Mouse (Mus musculus) C2C12 (cell line): ENCODE results near the gene Rptor. TPM values are rescaled to one million over a fixed set of nuclear protein-coding genes. Genes with fewer than 3 reads are reported as not detected.

ENCODE experiments used
- H3K27me3 ChIP-seq: one replicate; pipeline ENCODE4 v1.6.1; 2011; ENCODE audit not compliant: control insufficient read depth, insufficient read depth, insufficient read length
- H3K36me3 ChIP-seq: one replicate; pipeline ENCODE4 v1.6.1; 2011; ENCODE audit not compliant: control insufficient read depth, insufficient read depth
- H3K4me3 ChIP-seq: one replicate; pipeline ENCODE4 v1.5.1; 2011; ENCODE audit warnings: mild to moderate bottlenecking, control low read depth; ENCODE audit not compliant: poor library complexity, insufficient read depth, severe bottlenecking
- H3K79me2 ChIP-seq: one replicate; pipeline ENCODE4 v1.6.1; 2011; ENCODE audit not compliant: control insufficient read depth, insufficient read depth
- H3K79me3 ChIP-seq: one replicate; pipeline ENCODE4 v1.6.1; 2011; ENCODE audit warnings: low read depth, control low read depth
- H3ac ChIP-seq: one replicate; pipeline ENCODE3; 2011; ENCODE audit warnings: low read depth; ENCODE audit not compliant: control insufficient read depth, insufficient read length
- CEBPB ChIP-seq: IDR thresholded peaks from one replicate; pipeline ENCODE4 v1.6.1; 2011; ENCODE audit warnings: low read depth, mild to moderate bottlenecking, control low read depth, moderate library complexity
- CTCF ChIP-seq: IDR thresholded peaks from one replicate; pipeline ENCODE4 v1.5.1; 2011; ENCODE audit not compliant: control insufficient read depth, insufficient read depth, insufficient read length
- FOSL1 ChIP-seq: IDR thresholded peaks from one replicate; pipeline ENCODE4 v1.8.0; 2011; ENCODE audit warnings: mild to moderate bottlenecking, low read length; ENCODE audit not compliant: poor library complexity, insufficient read depth, severe bottlenecking
- MAX ChIP-seq: IDR thresholded peaks from one replicate; pipeline ENCODE4 v1.6.1; 2011; ENCODE audit warnings: mild to moderate bottlenecking, control low read depth
- MYOD1 ChIP-seq: IDR thresholded peaks from one replicate; pipeline ENCODE4 v1.6.1; 2011; ENCODE audit warnings: low read depth; ENCODE audit not compliant: control insufficient read depth, insufficient read length
- MYOG ChIP-seq: IDR thresholded peaks from one replicate; pipeline ENCODE4 v1.6.1; 2011; ENCODE audit not compliant: control insufficient read depth, insufficient read length; ENCODE audit errors: extremely low read depth
- USF1 ChIP-seq: IDR thresholded peaks from one replicate; pipeline ENCODE4 v1.6.1; 2011; ENCODE audit warnings: low read depth, mild to moderate bottlenecking, control low read depth, moderate library complexity
- polyA plus RNA-seq: library from polyadenylated mRNA; unstranded; fragments of >200 nt; fragmentation: generic; extraction: Trizol; gene quantifications from one replicate; pipeline ENCODE4 v1.2.1, GENCODE M21; 2012; ENCODE audit warnings: missing spikeins

The Rptor gene
- polyA plus RNA-seq, 1 experiment: 34.8 TPM

- Histone ChIP-seq H3ac (no peak overlapping the region), H3K4me3 (no peak overlapping the region), H3K27me3 (no peaks in the 10 kb centered on the region), H3K79me3 (no peaks in the 10 kb centered on the region), H3K36me3 (no peaks in the 10 kb centered on the region), H3K79me2 (no peaks in the 10 kb centered on the region)
- TF ChIP-seq MYOG (no peak), MYOD1 (no peak), CTCF (no peak), CEBPB (no peak), FOSL1 (no peak), USF1 (no peak), MAX (no peak)
Measured at GRCm38 (mm10) chr11:119907006-119907650, 304.4 kb downstream of the Rptor start.

- H3K36me3 ChIP-seq: no peaks in the 10 kb centered on the region
- H3K79me2 ChIP-seq: no peaks in the 10 kb centered on the region
- no peaks in the 10 kb centered on the region for H3K79me3 ChIP-seq
- no peak overlapping the region for H3K4me3 ChIP-seq
- no peaks in the 10 kb centered on the region for H3K27me3 ChIP-seq
- no peak overlapping the region for H3ac ChIP-seq
- no peak for TF ChIP-seq USF1
- TF ChIP-seq MAX: no peak
- TF ChIP-seq CEBPB: no peak
- no peak for TF ChIP-seq MYOD1
- no peak for TF ChIP-seq MYOG
- TF ChIP-seq CTCF: no peak
- no peak for TF ChIP-seq FOSL1
Measured at GRCm38 (mm10) chr11:119907711-119908110, 305.0 kb downstream of the Rptor start.

- Histone ChIP-seq H3ac (no peak overlapping the region), H3K4me3 (no peak overlapping the region), H3K79me2 (peaks cover 8% of the 10 kb centered on the region), H3K79me3 (peaks cover 4% of the 10 kb centered on the region), H3K27me3 (no peaks in the 10 kb centered on the region), H3K36me3 (no peaks in the 10 kb centered on the region)
- TF ChIP-seq FOSL1 (no peak), CTCF (peak; percentile 67), MYOD1 (no peak), MYOG (no peak)
Measured at GRCm38 (mm10) chr11:119909436-119909835, 306.7 kb downstream of the Rptor start.

- Histone ChIP-seq H3K4me3 (no peak overlapping the region), H3ac (no peak overlapping the region), H3K79me3 (peaks cover 4% of the 10 kb centered on the region), H3K79me2 (peaks cover 28% of the 10 kb centered on the region), H3K27me3 (no peaks in the 10 kb centered on the region), H3K36me3 (peaks cover 16% of the 10 kb centered on the region)
- TF ChIP-seq USF1: no peak
- no peak for TF ChIP-seq CEBPB
- no peak for TF ChIP-seq MYOG
- no peak for TF ChIP-seq CTCF
Measured at GRCm38 (mm10) chr11:119912845-119913244, 310.1 kb downstream of the Rptor start.

- Histone ChIP-seq H3K4me3 (peak within 1 kb of the TSS; percentile 93), H3K27me3 (no peaks in the 10 kb centered on the region), H3K36me3 (peaks cover 22% of the 10 kb centered on the region), H3K79me2 (peaks cover 28% of the 10 kb centered on the region), H3K79me3 (peaks cover 4% of the 10 kb centered on the region), H3ac (peak within 1 kb of the TSS; percentile 90)
- TF ChIP-seq MAX (peak; percentile 80), MYOG (no peak), FOSL1 (no peak), CTCF (no peak)
Measured at GRCm38 (mm10) chr11:119913291-119913934, 310.7 kb downstream of the Rptor start, which contains the start of gene Chmp6. Gene Chmp6, plus strand, starts transcription at chr11:119913441.

GRCm38 (mm10) chr11:119913935-119914314 is 311.2 kb downstream of the Rptor start:
- Histone ChIP-seq H3K4me3 (peak overlapping the region; percentile 93), H3K36me3 (peaks cover 27% of the 10 kb centered on the region), H3K79me2 (peaks cover 28% of the 10 kb centered on the region), H3ac (peak overlapping the region; percentile 90), H3K27me3 (no peaks in the 10 kb centered on the region), H3K79me3 (peaks cover 4% of the 10 kb centered on the region)
- no peak for TF ChIP-seq MYOD1
- TF ChIP-seq CEBPB: no peak
- no peak for TF ChIP-seq FOSL1
- no peak for TF ChIP-seq CTCF
- TF ChIP-seq MAX: no peak
- no peak for TF ChIP-seq MYOG
- no peak for TF ChIP-seq USF1
